Mouse (Mus musculus) spleen, postnatal 4 days (tissue): ENCODE measurements around the gene Eef1akmt4.
"Not testable (repeated sequence)": the region's sequence is repeated elsewhere in the genome, so short reads cannot be mapped to it uniquely, and the experiment has no call there.

Experiments used
- DNase-seq, 2 experiments: peaks; one replicate each; pipeline ENCODE4 v3.0.0; 2022; ENCODE audit warnings: low spot score in 2 of 2

Gene Eef1akmt4

GRCm38 (mm10) chr16:20623211-20623610 lies 11.8 kb downstream of the Eef1akmt4 start:
- DNase-seq = no peak

GRCm38 (mm10) chr16:20628871-20629391 lies 17.5 kb downstream of the Eef1akmt4 start:
- no peak for DNase-seq

GRCm38 (mm10) chr16:20629731-20630634 lies 18.6 kb downstream of the Eef1akmt4 start, which contains the start of gene Ece2:
TSS of gene Ece2 (plus strand) at chr16:20629828.
- DNase-seq = no peak

GRCm38 (mm10) chr16:20637410-20637809 lies 26.0 kb downstream of the Eef1akmt4 start:
- DNase-seq = no peak

GRCm38 (mm10) chr16:20638367-20638766 lies 27.0 kb downstream of the Eef1akmt4 start:
- no peak for DNase-seq

- DNase-seq = peak; percentile 36 to 69
These were observed 30.8 kb downstream of the Eef1akmt4 start for GRCm38 (mm10) chr16:20642161-20642560.

- no peak for DNase-seq
These were observed 32.5 kb downstream of the Eef1akmt4 start for GRCm38 (mm10) chr16:20643911-20644310.

- DNase-seq = peak; percentile 96 to 99
These were observed 39.9 kb downstream of the Eef1akmt4 start, which contains the start of gene Psmd2 for GRCm38 (mm10) chr16:20651076-20651946. TSS of gene Psmd2 (plus strand) at chr16:20651652.

GRCm38 (mm10) chr16:20651947-20652310 lies 40.5 kb downstream of the Eef1akmt4 start:
- DNase-seq = no peak

GRCm38 (mm10) chr16:20653315-20653714 lies 41.9 kb downstream of the Eef1akmt4 start:
- DNase-seq = no peak

- DNase-seq = no peak
These were observed 46.3 kb downstream of the Eef1akmt4 start for GRCm38 (mm10) chr16:20657661-20658060.

- DNase-seq = not testable (repeated sequence)
These were observed 56.6 kb downstream of the Eef1akmt4 start, which contains the start of gene Eif4g1 for GRCm38 (mm10) chr16:20668013-20668412. TSS of gene Eif4g1 (plus strand) at chr16:20668313.
